Mouse (Mus musculus) heart, postnatal 0 days (tissue): ENCODE data around the gene 3110082I17Rik. TPM values are rescaled to one million over a fixed set of nuclear protein-coding genes. Genes with fewer than 3 reads are reported as not detected.

Source experiments
- ATAC-seq: fragments of 200-750 bp; cut with Nextera tagmentation; 2 replicates; pipeline ENCODE4 v1.8.0; 2017; ENCODE audit warnings: low read depth, moderate number of reproducible peaks, moderate library complexity; ENCODE audit not compliant: insufficient read depth
- DNase-seq: peaks from one replicate; pipeline ENCODE4 v3.0.0-alpha.2; 2016; ENCODE audit warnings: low spot score
- H3K27ac ChIP-seq: fragments of 300-500 bp; sonication (generic); 2 replicates; pipeline ENCODE4 v1.5.1; 2014; ENCODE audit warnings: low read depth, mild to moderate bottlenecking
- H3K27me3 ChIP-seq: fragments of 300-500 bp; sonication (generic); 2 replicates; pipeline ENCODE4 v1.6.1; 2014; ENCODE audit warnings: low read length, mixed read lengths; ENCODE audit not compliant: control insufficient read depth, insufficient read depth
- H3K36me3 ChIP-seq: fragments of 300-500 bp; sonication (generic); replicated peaks from 2 replicates; pipeline ENCODE4 v1.6.1; 2014; ENCODE audit warnings: low read length, mixed read lengths; ENCODE audit not compliant: control insufficient read depth, insufficient read depth
- H3K4me1 ChIP-seq: fragments of 300-500 bp; sonication (generic); 2 replicates; pipeline ENCODE4 v1.6.1; 2014; ENCODE audit warnings: antibody characterized with exemption; ENCODE audit not compliant: control insufficient read depth, insufficient read depth
- H3K4me2 ChIP-seq: fragments of 300-500 bp; sonication (generic); 2 replicates; pipeline ENCODE4 v1.6.1; 2014; ENCODE audit warnings: low read depth, mild to moderate bottlenecking, low read length, moderate library complexity
- H3K4me3 ChIP-seq: fragments of 300-500 bp; sonication (generic); 2 replicates; pipeline ENCODE4 v1.5.1; 2014; ENCODE audit warnings: low read depth, low read length
- H3K9ac ChIP-seq: fragments of 300-500 bp; sonication (generic); replicated peaks from 2 replicates; pipeline ENCODE4 v1.6.1; 2014; ENCODE audit warnings: low read depth, low read length, mixed read lengths
- H3K9me3 ChIP-seq: fragments of 300-500 bp; sonication (generic); replicated peaks from 2 replicates; pipeline ENCODE4 v1.6.1; 2016; ENCODE audit warnings: low read length; ENCODE audit not compliant: control insufficient read depth
- CTCF ChIP-seq: IDR thresholded peaks from 2 replicates; pipeline ENCODE4 v1.5.1; 2016; ENCODE audit warnings: antibody characterized with exemption, control low read depth, low read depth
- EP300 ChIP-seq: IDR thresholded peaks from 2 replicates; pipeline ENCODE4 v1.6.1; 2016; ENCODE audit warnings: antibody characterized with exemption, low read depth
- WGBS: fragments of 180-500 bp; shearing (Covaris S2); extraction: QIAGEN DNeasy Blood & Tissue Kit; methylation state at CpG from one replicate; pipeline ENCODE4 v1.1.7; 2014; 5-methylcytosine and 5-hydroxymethylcytosine counted together
- polyA plus RNA-seq: library from polyadenylated mRNA; unstranded; fragments of >200 nt; fragmentation: Nextera tagmentation; extraction: Ambion mirVana; gene quantifications from 2 replicates; pipeline ENCODE4 v1.2.1, GENCODE M21; 2015
- total RNA-seq: library from RNA; depleted of rRNA; stranded (reverse); fragments of >200 nt; gene quantifications from 2 replicates; pipeline ENCODE4 v1.2.3, GENCODE M21; 2014; ENCODE audit warnings: low replicate concordance

The 3110082I17Rik gene
- total and polyA plus RNA-seq, 2 experiments from 2014 or later: 5.9 to 10.6 TPM

- no peak overlapping the region for H3K4me2 ChIP-seq
- H3K4me1 ChIP-seq: peaks cover 6% of the 10 kb centered on the region; the same call in 1 of the 2 replicates
- 67% methylated on average over 9 of the region's 9 CpGs for WGBS
- H3K9ac ChIP-seq: no peak overlapping the region
- H3K4me3 ChIP-seq: no peak overlapping the region
- no peak overlapping the region for H3K27ac ChIP-seq
- H3K27me3 ChIP-seq: no peaks in the 10 kb centered on the region
- no peaks in the 10 kb centered on the region for H3K36me3 ChIP-seq
- DNase-seq: no peak
- ATAC-seq: 0 out of 2 replicates have a peak, but pooled peaks have one; percentile 9
- no peak for TF ChIP-seq CTCF
- no peak for TF ChIP-seq EP300
- no peaks in the 10 kb centered on the region for H3K9me3 ChIP-seq
Measured at GRCm38 (mm10) chr5:139433842-139434568, 26.3 kb downstream of the 3110082I17Rik start.

- Histone ChIP-seq H3K9me3 (no peaks in the 10 kb centered on the region), H3K9ac (no peak overlapping the region), H3K4me3 (no peak overlapping the region), H3K36me3 (no peaks in the 10 kb centered on the region), H3K27ac (no peak overlapping the region), H3K4me2 (no peak overlapping the region), H3K4me1 (peaks cover 8% of the 10 kb centered on the region), H3K27me3 (no peaks in the 10 kb centered on the region)
- 74% methylated on average over 7 of the region's 7 CpGs for WGBS
- TF ChIP-seq EP300: no peak
- no peak for TF ChIP-seq CTCF
- no peak for ATAC-seq
- no peak for DNase-seq
Measured at GRCm38 (mm10) chr5:139432747-139433508, 27.4 kb downstream of the 3110082I17Rik start.

- Histone ChIP-seq H3K4me2 (no peak overlapping the region), H3K9me3 (no peaks in the 10 kb centered on the region), H3K27ac (no peak overlapping the region), H3K4me1 (peaks cover 10% of the 10 kb centered on the region), H3K4me3 (no peak overlapping the region), H3K9ac (no peak overlapping the region), H3K36me3 (no peaks in the 10 kb centered on the region), H3K27me3 (no peaks in the 10 kb centered on the region)
- DNase-seq (no peak), ATAC-seq (no peak)
- 84% methylated on average over 6 of the region's 6 CpGs for WGBS
- no peak for TF ChIP-seq EP300
Measured at GRCm38 (mm10) chr5:139432333-139432732, 28.0 kb downstream of the 3110082I17Rik start.

DNA sequence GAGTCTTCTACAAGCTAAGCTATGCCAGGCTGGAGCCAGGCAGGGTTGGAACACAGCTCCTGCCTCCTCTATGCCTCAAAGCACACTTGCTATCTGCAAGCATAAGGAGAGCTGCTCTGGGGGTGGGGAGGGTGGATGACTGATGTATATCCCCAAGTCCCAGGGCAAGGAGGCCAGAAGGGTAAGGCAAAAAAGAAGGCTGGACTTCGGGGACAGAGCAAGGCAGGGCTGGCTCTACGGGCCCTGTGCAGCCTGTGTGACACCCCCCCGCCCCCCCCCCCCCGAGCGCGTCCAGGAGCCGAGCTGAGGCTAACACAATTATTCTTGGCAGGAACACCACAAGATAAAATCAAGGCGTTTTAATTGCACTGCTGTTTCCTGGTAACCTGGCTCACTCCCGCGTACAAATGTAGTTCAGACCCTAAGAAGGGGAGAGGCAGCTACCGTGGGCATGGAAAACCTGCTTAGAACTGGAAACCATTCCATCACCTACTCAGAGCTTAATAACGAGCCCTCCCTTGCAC lies 30.4 kb downstream of the 3110082I17Rik start:
- 15% methylated on average over 11 of the region's 12 CpGs for WGBS
- no peaks in the 10 kb centered on the region for H3K9me3 ChIP-seq
- H3K27me3 ChIP-seq: 0 out of 2 replicates have a peak, but pooled peaks cover 4% of the 10 kb centered on the region
- no peak overlapping the region for H3K9ac ChIP-seq
- no peak for DNase-seq
- no peaks in the 10 kb centered on the region for H3K36me3 ChIP-seq
- no peak overlapping the region for H3K4me2 ChIP-seq
- peaks cover 10% of the 10 kb centered on the region for H3K4me1 ChIP-seq
- no peak overlapping the region for H3K27ac ChIP-seq
- ATAC-seq: peak; percentile 16; the same call in 1 of the 2 replicates
- TF ChIP-seq EP300 (no peak), CTCF (no peak)
- no peak overlapping the region for H3K4me3 ChIP-seq

- H3K27me3 ChIP-seq: 0 out of 2 replicates have a peak, but pooled peaks cover 7% of the 10 kb centered on the region
- TF ChIP-seq CTCF: no peak
- TF ChIP-seq EP300: no peak
- no peak overlapping the region for H3K9ac ChIP-seq
- H3K9me3 ChIP-seq: no peaks in the 10 kb centered on the region
- WGBS: 25% methylated on average over 9 of the region's 9 CpGs
- H3K4me3 ChIP-seq: no peak overlapping the region
- H3K4me2 ChIP-seq: no peak overlapping the region
- peak; percentile 66; the same call in 1 of the 2 replicates for ATAC-seq
- DNase-seq: peak; percentile 61
- no peaks in the 10 kb centered on the region for H3K36me3 ChIP-seq
- no peak overlapping the region for H3K27ac ChIP-seq
- peaks cover 10% of the 10 kb centered on the region for H3K4me1 ChIP-seq
Measured at GRCm38 (mm10) chr5:139427989-139428388, 32.3 kb downstream of the 3110082I17Rik start.
